Mouse (Mus musculus) kidney, adult 2 months (tissue): ENCODE results near the gene Gpr152.

Source experiments
- CTCF ChIP-seq: fragments of 200-500 bp; conservative IDR thresholded peaks from 2 replicates; pipeline ENCODE4 v1.5.1; 2011; ENCODE audit warnings: low read depth, mild to moderate bottlenecking, control low read depth, low read length, moderate library complexity, mixed read lengths; ENCODE audit not compliant: insufficient read depth, insufficient read length
- POLR2A ChIP-seq: fragments of 200-500 bp; IDR thresholded peaks from one replicate; pipeline ENCODE4 v1.6.1; 2011; ENCODE audit warnings: low read depth, low read length, control low read depth

- TF ChIP-seq CTCF (no peak), POLR2A (no peak)
Measured at GRCm38 (mm10) chr19:4144550-4145498, 5.2 kb downstream of the Gpr152 start.
